Mouse (Mus musculus): ENCODE data around the gene Pde1a.

GRCm38 (mm10) chr2:80013060-80013459 is 116.2 kb downstream of the Pde1a start:
- TF ChIP-seq POLR2A (IDR thresholded peaks at IDR 0.05; ENCODE audit: borderline replicate concordance, insufficient read depth, low read length) (no peak), CTCF (IDR thresholded peaks at IDR 0.05; ENCODE audit: borderline replicate concordance, insufficient read depth, low read depth, low read length) (no peak)

Measured in cerebellum, adult 2 months (tissue).